Mouse (Mus musculus): ENCODE results near the gene Csf2. TPM values are rescaled to one million over a fixed set of nuclear protein-coding genes. Genes with fewer than 3 reads are reported as not detected.

Gene Csf2
- polyA plus RNA-seq, 1 experiment = not detected

DNA sequence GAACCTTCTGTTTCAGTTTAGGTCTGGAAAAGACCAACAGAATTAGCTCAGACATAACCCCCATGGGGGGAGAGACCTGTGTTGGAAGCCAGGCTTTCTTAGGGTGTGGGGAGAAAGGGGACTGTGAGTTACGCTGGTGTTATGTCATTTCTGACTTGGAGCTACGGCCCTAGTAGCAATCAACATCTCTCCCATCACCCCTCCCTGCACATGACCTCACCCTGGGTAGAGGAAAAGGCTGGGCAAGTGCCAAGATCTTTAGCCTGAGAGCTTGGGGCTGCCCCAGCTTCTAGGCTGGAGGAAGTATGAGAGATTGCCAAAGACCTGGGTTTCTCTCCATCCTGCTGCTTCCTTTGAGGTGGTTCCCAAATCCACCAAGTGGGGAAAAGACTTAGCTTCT, 12.5 kb downstream of the Csf2 start:
- DNase-seq (ENCODE audit: low read depth) = no peak

DNA sequence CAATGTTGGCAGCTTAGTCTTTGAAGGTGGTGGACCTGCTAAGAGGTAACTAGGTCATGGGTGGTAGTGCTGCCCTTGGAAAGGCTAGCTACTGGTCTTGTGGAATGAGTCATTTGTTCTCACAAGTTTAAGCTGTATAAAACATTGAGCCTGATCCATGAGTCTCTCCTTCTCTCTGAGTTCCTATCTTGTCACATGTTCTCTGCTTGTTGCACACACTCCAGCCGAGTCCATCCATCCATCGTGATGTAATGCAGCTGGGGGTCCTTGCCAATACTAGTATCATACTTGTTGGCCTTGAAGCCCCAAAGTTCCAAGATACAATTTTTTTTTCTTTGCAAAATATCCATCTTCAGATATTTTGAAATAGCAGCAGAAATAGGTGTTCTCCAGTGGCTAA, 22.0 kb downstream of the Csf2 start:
- no peak for DNase-seq (ENCODE audit: low read depth)

DNA sequence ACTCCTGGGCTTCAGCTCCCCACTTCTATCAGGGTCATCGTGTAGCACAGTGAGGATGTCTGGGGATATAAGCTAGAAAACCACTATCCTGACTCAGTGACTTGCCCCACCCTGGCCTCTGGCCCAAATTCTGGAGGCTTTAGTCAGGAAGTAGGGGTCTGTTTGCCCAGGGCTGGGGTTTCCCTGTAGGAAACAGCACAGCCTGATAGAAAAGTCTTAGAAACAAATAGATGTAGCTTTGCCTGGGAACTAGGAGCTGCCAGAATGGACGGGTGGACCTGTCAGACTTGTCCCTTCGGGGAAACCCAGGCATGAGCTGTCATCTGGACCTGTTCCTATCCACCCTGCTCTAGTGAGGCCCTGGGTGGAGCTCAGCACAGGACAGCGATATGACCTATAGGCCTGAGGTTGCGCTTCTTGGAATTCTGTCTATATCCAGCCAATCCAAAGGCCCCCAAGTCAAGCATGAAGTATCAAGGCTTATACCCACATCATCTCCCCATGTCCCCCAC, 24.9 kb downstream of the Csf2 start:
- no peak for DNase-seq (ENCODE audit: low read depth)

DNA sequence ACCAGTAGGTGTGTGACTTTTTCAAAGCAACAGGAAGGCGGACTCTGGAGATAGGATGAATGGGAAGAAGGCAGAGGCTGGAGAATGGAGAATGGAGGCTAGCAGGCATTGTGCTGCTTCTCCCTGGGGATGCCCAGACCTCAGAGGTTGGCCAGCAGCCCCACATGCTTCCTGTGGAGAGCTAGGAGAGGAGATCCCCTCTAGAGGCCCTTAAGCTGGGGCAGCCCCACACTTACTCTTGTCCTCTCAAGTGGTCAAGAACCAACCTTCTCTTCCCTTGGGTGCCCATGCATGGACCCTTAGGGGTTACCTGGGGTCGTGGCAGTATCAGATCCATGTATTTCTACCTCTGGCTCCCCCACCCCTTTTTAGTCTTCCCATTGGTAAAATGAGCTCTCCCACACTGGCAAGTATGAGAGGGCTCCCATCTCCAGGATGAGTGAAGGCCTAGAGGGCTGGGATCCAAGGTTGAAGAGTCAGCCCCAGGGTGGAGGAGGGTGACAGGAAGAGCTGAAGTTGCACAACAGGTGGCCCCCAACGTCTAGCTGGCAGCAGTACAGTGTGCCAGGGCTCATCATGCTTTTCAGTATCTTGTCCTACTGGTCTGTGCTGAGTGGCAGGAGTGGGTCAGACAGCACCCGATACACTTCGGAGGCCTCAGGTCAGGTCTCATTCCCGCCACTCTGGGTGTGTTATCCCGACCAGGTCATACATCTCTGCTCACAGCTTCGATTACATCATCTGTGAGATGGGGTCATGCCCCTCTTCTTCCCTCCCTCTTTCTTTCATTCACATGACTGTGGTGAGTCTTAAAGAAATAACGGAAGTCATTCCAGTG, 25.6 kb downstream of the Csf2 start:
- DNase-seq (ENCODE audit: low read depth) = no peak

DNA sequence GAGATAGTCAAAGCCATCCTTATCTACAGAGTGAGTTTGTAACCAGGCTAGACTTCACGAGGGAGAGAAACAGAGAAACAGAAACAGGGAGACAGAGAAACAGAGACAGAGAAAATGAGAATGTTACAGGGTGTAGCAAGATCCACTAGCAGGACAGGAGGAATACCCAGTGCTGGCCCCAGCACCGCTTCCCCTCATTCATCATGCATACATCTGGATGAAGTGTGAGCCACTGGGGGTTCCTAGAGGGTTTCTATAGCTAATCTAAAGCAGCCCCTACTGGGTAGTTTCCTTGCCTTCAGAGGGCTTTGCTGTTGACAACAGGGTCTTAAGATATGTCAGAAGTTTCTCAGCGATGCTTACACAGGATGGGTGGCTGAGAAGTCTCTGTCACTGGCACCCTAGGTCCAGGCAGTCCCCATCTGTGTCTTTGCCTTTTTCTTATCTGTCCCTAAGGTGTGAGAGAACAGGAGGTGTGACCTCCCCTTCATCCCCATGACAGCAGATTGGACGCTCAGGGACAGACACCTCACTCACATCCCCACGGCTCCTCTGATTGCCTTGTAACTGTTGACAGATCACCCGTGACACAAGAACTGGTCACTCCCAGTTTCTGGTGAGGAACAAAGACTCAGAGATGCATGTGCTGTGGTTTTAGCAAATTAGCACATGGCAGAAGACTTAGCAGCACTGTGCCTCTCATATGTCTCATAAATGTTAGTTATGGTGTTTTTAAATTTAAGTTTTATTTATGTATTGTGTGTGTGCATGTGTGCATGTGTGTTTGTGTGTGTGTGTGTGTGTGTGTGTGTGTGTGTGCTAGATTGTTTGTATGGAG, 29.3 kb downstream of the Csf2 start:
- no peak for DNase-seq (ENCODE audit: low read depth)

DNA sequence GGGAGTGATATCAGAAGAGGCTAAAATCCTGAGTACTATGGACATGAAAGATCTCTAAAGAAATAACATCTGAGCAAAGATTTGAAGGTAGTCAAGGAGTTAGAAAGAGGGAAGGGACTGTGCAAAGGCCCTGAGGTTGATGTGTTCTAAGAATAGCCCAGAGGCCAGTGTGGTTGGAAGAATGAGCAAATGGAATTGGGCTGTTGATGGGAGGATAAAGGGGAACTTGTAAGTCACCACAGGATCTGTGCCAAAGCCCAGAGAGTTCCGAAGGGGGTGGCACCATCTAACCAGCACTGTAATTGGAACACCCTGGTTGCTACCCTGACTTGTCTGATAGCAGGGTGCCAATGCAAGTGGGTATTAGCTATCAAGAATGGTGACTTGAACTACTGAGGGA, 30.3 kb downstream of the Csf2 start:
- DNase-seq (ENCODE audit: low read depth) = no peak

DNA sequence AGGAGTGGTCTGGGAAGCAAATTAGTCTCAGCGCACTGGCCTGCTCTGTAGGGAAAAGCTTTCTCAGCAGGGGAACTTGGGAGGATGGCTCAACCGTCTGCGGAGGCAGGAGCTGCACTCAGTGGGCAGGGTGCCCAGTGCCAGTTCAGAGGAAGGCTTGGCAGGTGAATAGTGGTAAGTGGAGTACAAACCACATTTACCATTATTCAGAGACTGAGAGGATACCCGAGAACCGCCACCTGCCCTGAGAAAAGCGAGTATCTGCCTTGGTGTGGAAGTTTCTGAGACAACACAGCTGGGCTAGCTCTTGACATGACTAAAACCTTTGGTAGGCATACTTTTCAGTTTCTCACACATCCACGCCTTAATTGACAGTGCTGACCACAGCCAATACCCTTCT, 32.1 kb downstream of the Csf2 start:
- DNase-seq (ENCODE audit: low read depth) = no peak

DNA sequence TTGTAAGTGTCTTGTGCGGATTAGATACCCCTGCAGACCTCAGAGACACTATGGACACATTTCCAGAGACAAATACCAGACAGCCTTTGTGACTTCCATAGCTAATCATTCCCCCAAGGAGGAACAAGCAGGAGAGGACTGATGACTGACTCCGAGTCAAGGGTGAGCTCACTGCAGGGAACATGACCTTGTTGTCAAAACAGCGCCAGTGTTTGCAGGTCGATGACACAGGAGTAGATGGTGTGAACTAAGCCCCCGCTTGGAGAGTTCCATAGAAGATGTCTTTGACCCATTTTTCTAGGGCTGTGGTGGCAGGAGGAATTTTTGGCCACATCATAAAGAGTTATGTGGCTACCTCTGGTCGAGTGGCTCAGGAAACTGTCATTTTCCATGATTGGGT, 33.4 kb downstream of the Csf2 start:
- DNase-seq (ENCODE audit: low read depth) = no peak

DNA sequence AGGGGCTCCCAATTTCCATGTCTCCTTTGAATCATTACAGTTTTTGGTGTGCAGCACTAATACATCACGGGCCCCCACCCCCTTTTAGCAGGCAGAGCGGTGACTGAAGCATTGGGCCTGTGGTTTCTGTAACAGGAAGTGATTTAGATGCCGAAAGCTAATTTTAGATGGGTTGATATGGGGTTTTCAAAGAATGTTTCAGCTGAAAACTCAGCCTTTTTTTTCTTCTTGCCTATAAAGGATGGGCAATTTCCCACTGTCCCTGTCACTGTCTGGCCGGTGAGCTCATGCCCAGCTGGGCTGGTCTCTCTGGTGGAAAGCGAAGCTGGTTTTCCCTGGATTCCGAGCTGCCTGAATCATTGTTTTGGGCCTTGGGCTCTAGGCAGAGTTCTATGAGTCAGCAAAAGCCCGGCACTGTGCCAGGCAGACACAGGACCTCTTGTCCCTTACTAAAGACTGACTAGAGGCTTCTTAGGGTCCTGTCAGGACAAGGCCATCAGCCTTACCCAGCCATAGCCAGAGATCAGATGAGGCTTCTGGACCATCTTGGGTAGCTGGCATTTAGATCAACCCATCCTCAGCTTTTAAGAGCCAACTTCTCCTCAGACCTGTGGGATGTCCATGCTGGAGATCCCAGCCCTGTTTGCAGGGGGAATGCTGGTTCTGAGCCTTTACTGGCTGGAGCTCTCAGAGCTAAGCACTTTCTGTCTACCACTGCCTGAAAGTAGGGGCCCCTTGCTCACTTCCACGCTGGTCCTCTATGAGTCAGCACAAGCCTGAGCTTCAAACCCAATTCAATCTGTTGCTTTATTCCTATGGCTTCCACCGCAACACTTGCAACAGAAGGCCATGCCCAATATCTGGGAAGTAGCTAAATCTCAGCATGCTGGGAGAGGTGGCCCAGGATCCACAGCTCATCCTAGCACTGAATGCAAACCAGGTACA, 34.7 kb downstream of the Csf2 start:
- no peak for DNase-seq (ENCODE audit: low read depth)

DNA sequence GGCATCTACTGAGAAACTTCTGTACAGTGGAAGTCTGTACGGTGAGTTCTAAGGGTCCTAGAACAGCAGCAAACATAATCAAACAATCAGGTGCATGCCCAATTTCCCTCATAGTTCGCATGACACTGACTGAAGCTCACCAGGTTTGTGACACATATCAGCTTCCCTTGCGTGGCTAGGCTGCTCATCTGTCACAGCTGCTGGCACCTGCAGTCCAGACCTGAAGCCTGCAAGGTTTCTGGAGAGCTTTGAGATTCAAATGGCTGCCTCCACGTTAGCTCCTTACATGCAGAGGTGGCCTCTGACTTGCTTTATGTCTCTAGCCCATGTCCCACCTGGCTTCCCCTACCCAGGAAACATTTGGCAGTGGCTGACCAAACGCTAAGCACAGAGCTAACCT, 35.8 kb downstream of the Csf2 start:
- DNase-seq (ENCODE audit: low read depth) = no peak

DNA sequence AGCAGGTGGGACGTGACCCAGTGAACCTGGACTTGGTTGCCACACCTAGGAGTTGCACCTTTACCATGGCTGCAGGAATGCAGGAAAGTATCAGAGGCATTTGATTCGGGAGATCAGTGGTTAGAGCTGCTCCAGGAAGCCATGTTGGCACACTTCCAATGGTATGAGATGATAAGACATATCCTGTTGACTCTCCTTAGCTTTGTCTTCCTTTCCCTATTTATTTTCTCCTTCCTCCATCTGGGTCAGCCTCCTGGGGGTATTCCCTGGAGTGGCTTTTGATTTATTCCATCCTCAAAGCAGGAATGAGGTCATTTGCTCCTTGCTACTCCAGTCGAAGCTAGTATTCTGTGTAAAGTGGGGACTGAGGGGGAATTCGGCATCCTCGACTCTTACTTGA, 42.5 kb downstream of the Csf2 start:
- no peak for DNase-seq (ENCODE audit: low read depth)

DNA sequence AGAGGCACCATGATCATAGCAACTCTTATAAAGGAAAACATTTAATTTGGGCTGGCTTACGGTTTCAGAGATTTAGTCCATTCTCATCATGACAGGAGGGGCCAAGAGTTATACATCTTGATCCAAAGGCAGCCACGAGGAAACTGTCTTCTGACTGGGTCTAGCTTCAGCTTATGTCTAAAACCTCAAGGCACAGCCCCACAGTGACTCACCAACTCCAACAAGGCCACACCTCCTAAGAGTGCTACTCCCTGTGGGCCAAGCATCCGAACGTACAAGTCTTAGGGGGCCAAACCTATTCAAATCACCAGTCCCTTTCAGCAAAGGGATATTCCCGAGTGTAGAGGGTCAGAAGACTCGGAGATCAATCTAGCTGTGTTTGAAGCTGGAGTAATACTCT, 44.1 kb downstream of the Csf2 start:
- DNase-seq (ENCODE audit: low read depth) = no peak

DNA sequence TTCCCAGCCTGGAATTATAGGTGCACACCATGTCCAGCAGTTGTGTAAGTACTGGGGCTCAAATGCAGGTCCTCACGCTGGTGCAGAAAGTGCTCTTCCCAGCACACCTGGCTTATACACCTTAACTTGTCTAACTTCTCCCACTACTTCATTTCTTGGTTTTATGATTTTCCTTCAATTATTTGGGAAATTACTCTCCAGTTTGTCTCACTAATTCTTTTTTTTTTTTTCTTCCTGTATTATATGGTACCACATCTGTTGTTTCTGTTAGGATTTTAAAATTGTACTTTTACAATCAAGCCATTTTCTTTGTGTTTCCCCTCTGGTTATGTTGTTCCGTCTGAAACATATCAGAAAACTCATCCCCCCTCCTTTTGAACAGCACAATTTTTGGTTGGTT, 44.7 kb downstream of the Csf2 start:
- no peak for DNase-seq (ENCODE audit: low read depth)

DNA sequence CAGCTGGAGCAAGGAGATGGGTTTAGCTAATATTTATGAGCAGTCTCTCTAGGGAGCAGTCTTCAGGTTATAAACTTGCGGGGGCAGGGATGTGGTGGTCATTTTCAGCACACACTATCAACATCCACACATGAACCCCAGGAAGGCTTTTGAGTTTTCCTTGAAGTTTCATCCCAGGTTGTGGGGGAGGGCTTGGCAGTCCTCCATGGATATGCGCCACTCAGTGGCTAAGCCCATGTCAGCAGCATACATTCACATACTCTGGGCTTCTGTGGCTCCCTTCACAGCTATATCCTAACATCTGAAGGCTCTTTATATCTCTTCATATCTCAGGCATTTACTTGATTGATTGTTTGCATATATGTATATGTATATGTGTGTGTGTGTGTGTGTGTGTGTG, 46.3 kb downstream of the Csf2 start:
- no peak for DNase-seq (ENCODE audit: low read depth)

DNA sequence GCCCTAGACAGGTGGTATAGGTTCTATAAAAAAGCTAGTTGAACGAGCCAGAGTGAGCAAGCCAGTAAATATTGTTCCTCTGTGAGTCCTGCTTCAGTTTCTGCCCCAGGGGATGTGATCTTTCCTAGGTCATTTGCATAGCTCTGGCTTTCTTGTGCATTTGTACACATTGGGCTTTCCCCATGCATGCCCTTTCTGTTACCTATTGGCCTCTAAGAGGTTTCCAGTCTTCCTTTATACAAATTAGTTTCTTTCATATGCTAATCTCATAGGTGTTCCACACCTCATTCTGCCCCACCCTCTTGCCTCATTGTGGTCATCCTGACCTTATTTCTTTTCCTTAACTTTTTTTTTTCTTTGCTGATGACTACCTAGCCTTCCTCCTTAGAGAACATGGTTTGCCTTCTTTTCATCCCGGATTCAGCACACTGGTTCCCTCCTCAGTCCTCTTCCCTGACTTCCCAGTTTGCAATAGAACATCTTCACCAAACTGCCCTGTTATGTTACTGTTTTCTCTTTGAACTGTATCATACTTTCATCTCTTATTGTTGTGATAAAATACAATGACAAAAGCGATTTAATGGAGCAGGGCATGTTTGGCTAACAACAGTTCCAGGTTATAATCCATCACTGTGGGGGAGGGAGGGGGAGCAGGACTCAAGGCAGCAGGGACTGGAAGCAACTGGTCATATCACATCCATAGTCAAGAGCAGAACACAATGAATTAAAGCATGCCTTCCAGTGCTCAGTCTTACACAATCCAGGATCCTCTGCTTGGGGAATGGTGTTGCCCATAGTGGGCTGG, 47.4 kb downstream of the Csf2 start:
- no peak for DNase-seq (ENCODE audit: low read depth)

DNA sequence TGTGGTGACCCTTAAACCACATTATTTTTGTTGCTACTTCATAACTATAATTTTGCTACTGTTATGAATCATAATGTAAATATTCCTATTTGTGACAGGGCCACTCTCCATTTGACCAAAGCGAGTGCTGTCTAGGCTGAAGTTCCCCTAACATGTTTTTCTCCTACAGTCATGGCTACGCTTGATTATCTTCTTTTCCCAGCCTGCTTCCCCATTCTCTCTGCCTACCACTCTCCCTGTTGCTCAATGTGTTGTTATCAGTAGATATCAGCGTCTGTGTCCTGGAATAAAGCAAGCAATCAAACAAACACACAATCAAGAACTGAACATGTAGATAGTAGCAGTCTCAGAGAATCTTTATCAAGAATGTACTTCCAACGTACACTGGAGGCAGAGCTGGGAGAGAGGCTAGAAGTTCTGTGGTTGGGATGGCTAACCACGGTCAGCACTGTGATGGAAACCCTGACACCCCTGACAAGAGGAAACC, 48.1 kb downstream of the Csf2 start:
- DNase-seq (ENCODE audit: low read depth) = no peak

Other genes with a start within 250 kb of the Csf2 start
- gene Slc22a4, start 221.6 kb downstream of the Csf2 start, polyA plus RNA-seq (2012; rRNA removed) = 8.7 and 16.5 TPM in 2 replicates
- 89.8 and 106 TPM in 2 replicates for gene Pdlim4, start 180.7 kb downstream of the Csf2 start, polyA plus RNA-seq (2012; rRNA removed)
- 60.1 and 75.4 TPM in 2 replicates for gene P4ha2, start 149.6 kb downstream of the Csf2 start, polyA plus RNA-seq (2012; rRNA removed)
- not detected in 2 replicates for gene Il3, start 17.6 kb upstream of the Csf2 start, polyA plus RNA-seq (2012; rRNA removed)
- 0.69 and 0.82 TPM in 2 replicates for gene Acsl6, start 54.1 kb upstream of the Csf2 start, polyA plus RNA-seq (2012; rRNA removed)
- not detected in 2 replicates for gene Meikin, start 121.0 kb upstream of the Csf2 start, polyA plus RNA-seq (2012; rRNA removed)
- gene Fnip1, start 188.5 kb upstream of the Csf2 start, polyA plus RNA-seq (2012; rRNA removed) = 3.8 and 4.7 TPM in 2 replicates

Data from gonadal fat pad, adult 2 months (tissue).